Mouse (Mus musculus) stomach, postnatal 0 days (tissue): ENCODE measurements around the gene Stk39. TPM values are rescaled to one million over a fixed set of nuclear protein-coding genes. Genes with fewer than 3 reads are reported as not detected.

Experiments used
- ATAC-seq: fragments of 200-750 bp; cut with Nextera tagmentation; 2 replicates; pipeline ENCODE4 v1.8.0; 2017; ENCODE audit not compliant: low FRiP score, low TSS enrichment
- DNase-seq: peaks from one replicate; pipeline ENCODE4 v3.0.0-alpha.2; 2016; ENCODE audit warnings: low spot score
- H3K27ac ChIP-seq: fragments of 300-500 bp; sonication (generic); replicated peaks from 2 replicates; pipeline ENCODE4 v1.5.1; 2014; ENCODE audit warnings: mild to moderate bottlenecking, control low read depth
- H3K27me3 ChIP-seq: fragments of 300-500 bp; sonication (generic); 2 replicates; pipeline ENCODE4 v1.6.1; 2014; ENCODE audit warnings: low read length; ENCODE audit not compliant: control insufficient read depth, insufficient read depth
- H3K36me3 ChIP-seq: fragments of 300-500 bp; sonication (generic); 2 replicates; pipeline ENCODE4 v1.6.1; 2014; ENCODE audit warnings: low read length, mixed read lengths; ENCODE audit not compliant: control insufficient read depth, insufficient read depth
- H3K4me1 ChIP-seq: fragments of 300-500 bp; sonication (generic); replicated peaks from 2 replicates; pipeline ENCODE4 v1.6.1; 2014; ENCODE audit warnings: antibody characterized with exemption; ENCODE audit not compliant: control insufficient read depth, insufficient read depth
- H3K4me2 ChIP-seq: fragments of 300-500 bp; sonication (generic); replicated peaks from 2 replicates; pipeline ENCODE4 v1.6.1; 2014; ENCODE audit warnings: low read depth, mild to moderate bottlenecking, control low read depth, moderate library complexity
- H3K4me3 ChIP-seq: fragments of 300-500 bp; sonication (generic); 2 replicates; pipeline ENCODE4 v1.5.1; 2014; ENCODE audit warnings: low read depth, low read length, control low read depth
- H3K9ac ChIP-seq: fragments of 300-500 bp; sonication (generic); 2 replicates; pipeline ENCODE4 v1.6.1; 2014; ENCODE audit warnings: mild to moderate bottlenecking, low read length, control low read depth, mixed read lengths
- H3K9me3 ChIP-seq: fragments of 300-500 bp; sonication (generic); 2 replicates; pipeline ENCODE4 v1.6.1; 2016; ENCODE audit warnings: low read length; ENCODE audit not compliant: control insufficient read depth
- CTCF ChIP-seq: IDR thresholded peaks from 2 replicates; pipeline ENCODE4 v1.5.1; 2016; ENCODE audit warnings: antibody characterized with exemption, low read depth, mild to moderate bottlenecking, moderate library complexity
- EP300 ChIP-seq: optimal IDR thresholded peaks from 2 replicates; pipeline ENCODE3; 2016; ENCODE audit warnings: antibody characterized with exemption
- WGBS: fragments of 180-500 bp; shearing (Covaris S2); extraction: QIAGEN DNeasy Blood & Tissue Kit; methylation state at CpG from one replicate; pipeline ENCODE4 v1.1.7; 2014; 5-methylcytosine and 5-hydroxymethylcytosine counted together
- polyA plus RNA-seq: library from polyadenylated mRNA; unstranded; fragments of >200 nt; fragmentation: Nextera tagmentation; extraction: Ambion mirVana; gene quantifications from 2 replicates; pipeline ENCODE4 v1.2.1, GENCODE M21; 2015

Stk39 gene
- polyA plus RNA-seq, 1 experiment from 2014 or later, result 23.6 TPM

- DNase-seq (no peak), ATAC-seq (no peak)
- Histone ChIP-seq H3K9ac (no peak overlapping the region), H3K27me3 (no peaks in the 10 kb centered on the region), H3K27ac (0 out of 2 replicates have a peak overlapping the region, but pooled peaks have one; percentile 8), H3K36me3 (no peaks in the 10 kb centered on the region), H3K4me3 (no peak overlapping the region), H3K4me1 (peaks cover 2% of the 10 kb centered on the region; the same call in 1 of the 2 replicates), H3K4me2 (no peak overlapping the region), H3K9me3 (no peaks in the 10 kb centered on the region)
- 61% methylated on average over 19 of the region's 19 CpGs for WGBS
- TF ChIP-seq EP300 (no peak), CTCF (no peak)
These were observed 6.6 kb downstream of the Stk39 start for GRCm38 (mm10) chr2:68465266-68466123.

- Histone ChIP-seq H3K9ac (no peak overlapping the region), H3K9me3 (no peaks in the 10 kb centered on the region), H3K4me1 (peaks cover 2% of the 10 kb centered on the region; the same call in 1 of the 2 replicates), H3K4me3 (no peak overlapping the region), H3K36me3 (no peaks in the 10 kb centered on the region), H3K27ac (no peak overlapping the region), H3K4me2 (no peak overlapping the region), H3K27me3 (no peaks in the 10 kb centered on the region)
- TF ChIP-seq EP300 (no peak), CTCF (no peak)
- DNase-seq (no peak), ATAC-seq (no peak)
- WGBS, result 98% methylated on average over 4 of the region's 4 CpGs
These were observed 7.6 kb downstream of the Stk39 start for GRCm38 (mm10) chr2:68464456-68464855.

- Histone ChIP-seq H3K4me3 (no peak overlapping the region), H3K9me3 (no peaks in the 10 kb centered on the region), H3K4me1 (peaks cover 2% of the 10 kb centered on the region; the same call in 1 of the 2 replicates), H3K36me3 (no peaks in the 10 kb centered on the region), H3K27ac (no peak overlapping the region), H3K4me2 (no peak overlapping the region), H3K9ac (no peak overlapping the region), H3K27me3 (no peaks in the 10 kb centered on the region)
- no peak for ATAC-seq
- DNase-seq, result no peak
- no peak for TF ChIP-seq EP300
- TF ChIP-seq CTCF, result no peak
- WGBS, result 73% methylated on average over 4 of the region's 4 CpGs
These were observed 8.3 kb downstream of the Stk39 start for GRCm38 (mm10) chr2:68463801-68464200.

GRCm38 (mm10) chr2:68458115-68458514, 14.0 kb downstream of the Stk39 start:
- no peaks in the 10 kb centered on the region for H3K4me1 ChIP-seq
- no peaks in the 10 kb centered on the region for H3K9me3 ChIP-seq
- TF ChIP-seq EP300 (no peak), CTCF (no peak)
- H3K27me3 ChIP-seq, result no peaks in the 10 kb centered on the region
- H3K36me3 ChIP-seq, result no peaks in the 10 kb centered on the region
- no peak overlapping the region for H3K27ac ChIP-seq
- 91% methylated on average over 5 of the region's 5 CpGs for WGBS
- H3K4me3 ChIP-seq, result no peak overlapping the region
- no peak for DNase-seq
- ATAC-seq, result 0 out of 2 replicates have a peak, but pooled peaks have one; percentile 47
- no peak overlapping the region for H3K9ac ChIP-seq
- H3K4me2 ChIP-seq, result no peak overlapping the region

- no peak overlapping the region for H3K27ac ChIP-seq
- DNase-seq (no peak), ATAC-seq (no peak)
- 59% methylated on average over 6 of the region's 6 CpGs for WGBS
- H3K36me3 ChIP-seq, result no peaks in the 10 kb centered on the region
- H3K27me3 ChIP-seq, result no peaks in the 10 kb centered on the region
- H3K4me1 ChIP-seq, result no peaks in the 10 kb centered on the region
- no peaks in the 10 kb centered on the region for H3K9me3 ChIP-seq
- TF ChIP-seq CTCF (no peak), EP300 (no peak)
- H3K4me2 ChIP-seq, result no peak overlapping the region
- no peak overlapping the region for H3K4me3 ChIP-seq
- H3K9ac ChIP-seq, result no peak overlapping the region
These were observed 14.5 kb downstream of the Stk39 start for GRCm38 (mm10) chr2:68457455-68458032.

- no peak overlapping the region for H3K4me3 ChIP-seq
- no peak overlapping the region for H3K9ac ChIP-seq
- H3K27ac ChIP-seq, result no peak overlapping the region
- DNase-seq (no peak), ATAC-seq (no peak)
- no peaks in the 10 kb centered on the region for H3K4me1 ChIP-seq
- TF ChIP-seq EP300, result no peak
- no peak for TF ChIP-seq CTCF
- no peaks in the 10 kb centered on the region for H3K9me3 ChIP-seq
- 0 out of 2 replicates have a peak, but pooled peaks cover 2% of the 10 kb centered on the region for H3K36me3 ChIP-seq
- no peaks in the 10 kb centered on the region for H3K27me3 ChIP-seq
- H3K4me2 ChIP-seq, result no peak overlapping the region
- 64% methylated on average over 6 of the region's 6 CpGs for WGBS
These were observed 15.2 kb downstream of the Stk39 start for GRCm38 (mm10) chr2:68456899-68457298.
